Mouse (Mus musculus): Measurements from ENCODE around the gene Rpl32.

The Rpl32 gene

DNA sequence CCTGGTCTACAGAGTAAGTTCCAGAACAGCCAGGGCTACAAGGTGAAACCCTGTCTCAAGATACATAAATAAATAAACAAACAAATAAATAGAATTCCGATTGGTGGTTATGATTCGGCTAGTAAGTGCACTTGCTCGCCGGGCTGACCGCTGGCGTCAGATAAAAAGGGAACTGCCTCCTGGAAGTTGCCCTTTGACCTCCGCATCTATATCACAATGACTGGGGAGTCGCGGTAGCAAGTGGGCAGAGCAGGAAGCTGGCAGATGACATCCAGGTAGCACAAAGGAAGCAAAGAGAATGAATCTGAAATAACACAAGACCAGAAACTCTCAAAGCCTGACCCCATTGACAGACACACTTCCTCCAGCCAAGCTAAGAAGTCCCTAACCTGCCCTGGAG, 41.2 kb downstream of the Rpl32 start:
- DNase-seq (ENCODE audit: inconsistent ontology term), result no peak

GRCm38 (mm10) chr6:115764179-115764578, 44.4 kb downstream of the Rpl32 start:
- DNase-seq (ENCODE audit: inconsistent ontology term), result peak; percentile 54

- DNase-seq (ENCODE audit: inconsistent ontology term), result peak; percentile 33
These were observed 46.4 kb downstream of the Rpl32 start, which contains the start of gene Tmem40 for GRCm38 (mm10) chr6:115761995-115762756. Tmem40 (minus strand) TSS chr6:115762410.

GRCm38 (mm10) chr6:115760982-115761381, 47.6 kb downstream of the Rpl32 start:
- no peak for DNase-seq (ENCODE audit: inconsistent ontology term)

GRCm38 (mm10) chr6:115760137-115760536, 48.4 kb downstream of the Rpl32 start:
- DNase-seq (ENCODE audit: inconsistent ontology term), result no peak

DNA sequence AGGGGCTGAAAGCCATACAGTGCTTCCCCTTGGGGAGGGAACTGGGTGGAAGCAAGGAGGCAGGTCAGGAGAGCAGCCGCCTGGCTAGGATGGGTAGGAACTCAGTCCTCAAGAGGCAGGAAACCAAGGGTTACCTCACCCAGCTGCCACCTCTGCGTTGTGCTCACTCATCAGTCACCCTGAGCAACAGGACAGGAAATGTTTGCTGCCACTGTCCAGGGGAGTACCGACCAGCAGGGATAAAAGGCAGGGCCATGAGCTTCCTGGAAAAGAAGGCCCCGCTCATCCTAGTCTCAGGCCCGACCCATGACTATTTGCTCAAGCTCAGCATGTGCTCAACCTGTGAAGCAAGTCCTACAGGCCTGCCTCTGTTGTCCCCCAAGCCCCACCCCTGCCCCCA, 49.1 kb downstream of the Rpl32 start:
- DNase-seq (ENCODE audit: inconsistent ontology term), result no peak

DNA sequence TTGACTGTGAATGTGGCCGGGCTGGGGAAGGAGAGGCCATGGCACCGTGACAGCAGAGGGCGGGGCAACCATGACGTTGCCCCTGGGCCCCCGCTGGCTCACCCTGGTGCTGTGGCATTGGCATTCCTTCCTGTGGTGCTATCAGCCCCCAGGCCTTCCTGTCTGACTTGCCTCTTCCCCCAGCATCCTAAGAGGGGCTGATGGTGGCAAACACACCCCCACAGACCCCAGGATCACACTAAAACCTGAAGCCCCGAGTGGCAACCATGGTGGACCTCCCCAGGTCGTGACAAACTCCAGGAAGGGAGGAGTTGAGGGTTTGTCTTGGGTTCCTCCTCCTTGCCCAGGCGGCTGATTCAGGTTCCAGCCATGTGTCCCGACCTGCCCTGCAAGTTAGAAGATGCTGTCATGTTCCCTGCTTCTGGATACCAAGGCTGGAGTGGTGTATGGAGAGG, 49.5 kb downstream of the Rpl32 start:
- no peak for DNase-seq (ENCODE audit: inconsistent ontology term)

DNA sequence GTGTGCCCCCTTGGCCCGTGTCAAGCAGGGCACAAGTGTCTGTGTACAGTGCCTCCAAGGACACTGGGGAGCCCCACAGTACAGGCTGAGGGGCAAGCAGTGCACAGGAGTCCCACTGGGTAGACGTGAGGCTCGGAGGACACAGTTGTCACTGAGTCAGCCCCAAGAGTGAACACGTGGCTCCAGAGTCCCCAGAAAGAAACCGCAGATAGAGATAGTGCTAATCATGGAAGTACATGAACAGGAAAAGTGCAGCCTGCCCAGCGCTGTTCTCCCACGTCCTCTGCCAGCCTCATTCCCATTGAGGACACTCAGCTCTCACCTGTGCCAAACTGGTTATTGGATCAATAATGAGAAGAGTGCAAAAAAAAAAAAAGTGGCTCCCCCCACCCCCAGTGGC, 53.0 kb downstream of the Rpl32 start:
- no peak for DNase-seq (ENCODE audit: inconsistent ontology term)

All from Muller cell, postnatal 12 days (primary cell).